Mouse (Mus musculus): ENCODE measurements around the gene Ddx17. TPM values are rescaled to one million over a fixed set of nuclear protein-coding genes. Genes with fewer than 3 reads are reported as not detected.

Ddx17 gene
- 66.0 and 108 TPM in 2 replicates for polyA plus RNA-seq (2012; rRNA removed)

DNA sequence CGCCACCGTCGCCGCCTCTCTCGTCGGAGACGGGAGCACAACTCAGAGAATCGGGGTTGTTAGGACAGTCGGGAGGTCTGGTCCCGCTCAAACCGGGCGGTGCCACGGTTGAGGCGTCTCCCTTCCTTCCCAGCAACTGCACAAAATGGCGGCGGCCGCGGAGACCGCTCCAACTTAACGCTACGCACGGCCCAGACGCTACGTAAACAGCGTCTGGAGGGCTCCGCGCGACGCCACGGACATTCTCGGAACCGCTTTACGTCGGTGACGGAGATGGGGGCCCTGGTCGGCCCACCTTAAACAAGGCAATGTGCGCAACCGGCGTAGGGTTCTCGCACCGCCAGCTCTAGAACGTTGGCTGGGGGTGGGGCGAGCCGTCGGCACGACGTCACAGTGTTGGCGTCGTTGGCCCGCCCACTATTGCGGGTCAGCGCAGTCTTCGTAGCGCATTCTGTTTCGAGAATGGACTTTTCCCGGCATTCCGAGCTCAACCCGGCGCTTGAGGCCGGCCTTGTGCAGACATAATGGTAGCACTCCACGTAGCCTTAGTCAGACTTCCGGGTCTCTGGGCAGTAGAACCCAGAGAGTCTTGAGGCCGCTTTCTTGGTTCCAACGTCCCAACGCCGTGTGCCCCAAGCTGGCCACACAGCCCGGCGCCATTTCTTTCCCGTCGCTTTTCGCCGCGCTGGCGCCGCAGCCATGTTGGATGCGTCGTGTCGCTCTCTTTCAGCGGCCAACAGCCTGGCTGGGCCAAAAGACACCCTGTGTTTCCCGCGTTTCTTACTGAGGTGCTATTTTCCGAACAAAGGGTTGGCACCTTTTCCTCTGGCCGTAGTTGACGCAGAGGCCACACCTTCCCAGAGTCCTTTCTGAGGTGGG is at the start of gene Ddx17:
Gene Ddx17 (minus strand): TSS at position 332 of the 879 bp plus-strand sequence.
- no peak for TF ChIP-seq CTCF (IDR thresholded peaks at IDR 0.05; ENCODE audit: extremely low read depth, insufficient read length, insufficient replicate concordance, low read depth, low read length)
- peak; percentile 87 for TF ChIP-seq POLR2A (IDR thresholded peaks at IDR 0.05; ENCODE audit: low read depth, low read length)
- Histone ChIP-seq H3K27ac (ENCODE audit: insufficient read depth, low read depth, low read length) (peak within 1 kb of the TSS; percentile 90), H3K27me3 (ENCODE audit: control insufficient read depth, insufficient read depth, low read length) (no peaks in the 10 kb centered on the region), H3K36me3 (ENCODE audit: control insufficient read depth, insufficient read depth, low read length) (peaks cover 20% of the 10 kb centered on the region), H3K4me3 (ENCODE audit: low read depth, low read length) (peak within 1 kb of the TSS; percentile 78), H3K4me1 (ENCODE audit: control insufficient read depth, insufficient read depth, insufficient read length, low read length) (peaks cover 4% of the 10 kb centered on the region; the same call in 1 of the 2 replicates)
- WGBS: 1% methylated on average over 84 of the region's 84 CpGs

DNA sequence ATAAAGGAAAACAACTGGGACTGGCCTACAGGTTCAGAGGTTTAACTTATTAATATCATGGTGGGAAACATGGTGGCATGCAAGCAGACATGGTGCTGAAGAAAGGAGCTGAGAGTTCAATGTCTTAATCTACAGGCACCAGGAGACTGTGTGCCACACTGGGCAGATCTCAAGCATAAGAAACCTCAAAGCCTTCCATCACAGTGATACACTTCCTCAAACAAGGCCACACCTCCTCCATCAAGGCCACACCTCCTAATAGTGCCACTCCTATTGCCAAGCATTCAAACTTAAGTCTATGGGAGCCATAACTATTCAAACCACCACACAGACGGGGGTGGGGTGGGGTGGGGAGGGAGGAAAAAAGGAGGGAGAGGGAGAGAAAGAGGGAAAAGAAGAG is 35.0 kb upstream of the Ddx17 start:
- Histone ChIP-seq H3K36me3 (ENCODE audit: control insufficient read depth, insufficient read depth, low read length) (no peaks in the 10 kb centered on the region), H3K27ac (ENCODE audit: insufficient read depth, low read depth, low read length) (no peak overlapping the region), H3K4me3 (ENCODE audit: low read depth, low read length) (no peak overlapping the region), H3K4me1 (ENCODE audit: control insufficient read depth, insufficient read depth, insufficient read length, low read length) (no peaks in the 10 kb centered on the region), H3K27me3 (ENCODE audit: control insufficient read depth, insufficient read depth, low read length) (no peaks in the 10 kb centered on the region)
- TF ChIP-seq POLR2A (IDR thresholded peaks at IDR 0.05; ENCODE audit: low read depth, low read length) (no peak), CTCF (IDR thresholded peaks at IDR 0.05; ENCODE audit: extremely low read depth, insufficient read length, insufficient replicate concordance, low read depth, low read length) (no peak)
- WGBS: 38% methylated on average over 1 of the region's 1 CpGs

DNA sequence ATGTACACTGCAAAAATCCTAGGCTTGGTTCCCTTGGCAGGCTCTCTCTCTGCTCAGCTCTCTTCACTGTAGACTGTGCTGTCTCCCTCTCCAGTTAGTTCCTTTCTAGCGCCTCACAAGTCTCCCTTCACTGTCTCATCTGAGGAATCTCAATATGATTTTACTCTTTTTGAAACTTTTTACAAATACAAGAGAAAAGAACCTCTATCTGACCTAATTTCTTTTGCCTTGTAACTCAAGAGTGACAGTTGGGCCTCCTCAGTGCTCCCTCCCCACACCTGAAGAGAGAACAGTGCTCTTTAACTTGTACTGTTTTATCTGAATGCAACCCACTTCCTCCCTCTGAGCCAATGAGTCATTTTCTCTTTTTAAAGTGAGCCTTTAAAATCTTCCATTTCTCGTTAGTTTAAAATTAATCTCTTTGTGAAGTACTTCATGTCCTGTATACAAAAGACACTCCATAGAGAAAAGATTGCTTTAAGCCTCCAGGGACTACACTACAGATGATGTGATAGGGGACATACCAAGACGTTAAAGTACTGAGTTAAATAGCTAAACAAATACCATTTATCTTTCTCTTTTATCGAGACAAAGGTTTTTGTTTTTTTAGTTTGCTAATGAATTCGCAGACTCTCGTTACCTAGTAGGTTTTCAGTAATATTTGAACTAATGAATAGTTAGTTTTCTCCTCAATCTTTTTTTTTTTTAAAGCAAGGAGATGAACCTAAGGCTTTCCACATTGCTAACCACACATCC is 31.3 kb upstream of the Ddx17 start:
- Histone ChIP-seq H3K36me3 (ENCODE audit: control insufficient read depth, insufficient read depth, low read length) (no peaks in the 10 kb centered on the region), H3K4me1 (ENCODE audit: control insufficient read depth, insufficient read depth, insufficient read length, low read length) (no peaks in the 10 kb centered on the region), H3K4me3 (ENCODE audit: low read depth, low read length) (no peak overlapping the region), H3K27me3 (ENCODE audit: control insufficient read depth, insufficient read depth, low read length) (no peaks in the 10 kb centered on the region), H3K27ac (ENCODE audit: insufficient read depth, low read depth, low read length) (no peak overlapping the region)
- TF ChIP-seq CTCF (IDR thresholded peaks at IDR 0.05; ENCODE audit: extremely low read depth, insufficient read length, insufficient replicate concordance, low read depth, low read length) (no peak), POLR2A (IDR thresholded peaks at IDR 0.05; ENCODE audit: low read depth, low read length) (no peak)
- 57% methylated on average over 6 of the region's 6 CpGs for WGBS

DNA sequence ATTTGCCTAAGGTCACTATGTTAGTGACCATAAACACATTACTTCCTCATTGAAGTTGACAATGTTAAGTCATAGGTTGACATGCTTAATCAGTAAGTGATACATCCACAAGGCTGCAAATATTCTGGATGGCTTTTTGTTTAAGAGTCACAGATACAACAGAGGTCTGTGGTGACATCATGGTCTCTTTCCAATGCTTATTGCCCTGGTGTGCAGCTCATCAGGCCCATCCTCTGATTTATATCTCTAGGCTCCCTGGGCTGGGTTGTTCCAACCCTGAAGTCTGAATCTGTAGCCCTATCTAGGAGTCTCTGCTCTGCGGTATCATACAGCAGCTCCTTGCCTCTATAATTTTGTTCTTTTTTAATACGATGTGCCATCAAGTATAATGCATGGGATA is 30.4 kb upstream of the Ddx17 start:
- H3K36me3 ChIP-seq (ENCODE audit: control insufficient read depth, insufficient read depth, low read length): no peaks in the 10 kb centered on the region
- no peak overlapping the region for H3K4me3 ChIP-seq (ENCODE audit: low read depth, low read length)
- H3K27me3 ChIP-seq (ENCODE audit: control insufficient read depth, insufficient read depth, low read length): no peaks in the 10 kb centered on the region
- H3K27ac ChIP-seq (ENCODE audit: insufficient read depth, low read depth, low read length): no peak overlapping the region
- TF ChIP-seq POLR2A (IDR thresholded peaks at IDR 0.05; ENCODE audit: low read depth, low read length) (no peak), CTCF (IDR thresholded peaks at IDR 0.05; ENCODE audit: extremely low read depth, insufficient read length, insufficient replicate concordance, low read depth, low read length) (no peak)
- 88% methylated on average over 2 of the region's 2 CpGs for WGBS
- H3K4me1 ChIP-seq (ENCODE audit: control insufficient read depth, insufficient read depth, insufficient read length, low read length): no peaks in the 10 kb centered on the region

DNA sequence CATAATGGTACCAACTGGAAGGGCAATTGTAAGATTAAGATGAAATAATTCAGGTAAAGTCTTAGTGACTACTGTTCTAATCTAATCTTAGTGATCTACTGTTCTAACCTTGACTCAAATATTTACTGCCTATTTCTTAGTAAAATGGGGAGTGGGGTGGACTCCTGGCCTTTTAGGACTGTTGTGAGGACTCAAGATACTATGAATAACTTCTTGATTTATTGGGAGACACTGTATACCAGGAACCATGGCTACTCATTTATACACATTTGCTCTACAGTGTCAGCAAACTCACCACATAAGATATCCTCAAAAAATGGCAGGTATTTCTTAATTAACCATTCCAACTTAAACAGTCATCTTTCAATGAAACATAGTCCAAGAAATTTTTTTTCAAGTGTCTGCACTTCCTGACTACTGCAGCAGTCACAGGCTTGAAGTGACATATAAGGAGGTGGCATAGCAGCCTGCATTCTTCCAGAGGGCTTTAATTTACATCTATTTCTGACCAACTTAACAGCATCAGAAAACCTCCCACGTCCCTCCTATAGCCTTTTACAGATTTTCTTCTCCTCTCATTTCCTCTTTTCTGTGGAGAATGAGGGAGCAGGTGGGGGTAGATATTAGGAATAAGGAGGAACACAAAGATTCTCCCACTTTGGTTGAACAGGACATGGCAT is 29.1 kb upstream of the Ddx17 start:
- Histone ChIP-seq H3K36me3 (ENCODE audit: control insufficient read depth, insufficient read depth, low read length) (no peaks in the 10 kb centered on the region), H3K27ac (ENCODE audit: insufficient read depth, low read depth, low read length) (no peak overlapping the region), H3K4me3 (ENCODE audit: low read depth, low read length) (no peak overlapping the region), H3K27me3 (ENCODE audit: control insufficient read depth, insufficient read depth, low read length) (no peaks in the 10 kb centered on the region), H3K4me1 (ENCODE audit: control insufficient read depth, insufficient read depth, insufficient read length, low read length) (no peaks in the 10 kb centered on the region)
- TF ChIP-seq POLR2A (IDR thresholded peaks at IDR 0.05; ENCODE audit: low read depth, low read length) (no peak), CTCF (IDR thresholded peaks at IDR 0.05; ENCODE audit: extremely low read depth, insufficient read length, insufficient replicate concordance, low read depth, low read length) (no peak)
- WGBS: 54% methylated on average over 1 of the region's 1 CpGs

DNA sequence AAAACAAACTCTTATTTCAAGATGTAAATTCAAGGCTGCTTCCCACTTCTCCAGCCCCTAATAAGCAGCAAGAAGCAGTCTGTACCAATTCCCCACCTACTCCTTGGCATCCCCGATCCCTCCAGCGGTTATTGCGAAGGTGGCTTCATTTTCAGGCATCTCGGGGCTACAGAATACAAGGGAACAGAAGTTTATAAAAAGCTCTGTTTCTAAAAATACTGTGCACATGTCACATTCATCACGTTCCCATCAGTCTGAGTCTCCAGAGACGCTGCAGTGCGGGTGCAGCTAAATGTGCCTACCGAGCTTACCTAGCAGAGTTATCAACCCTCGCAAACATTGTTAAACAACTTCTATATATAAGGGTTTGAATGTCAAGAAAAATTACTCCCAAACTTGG is 15.9 kb upstream of the Ddx17 start:
- Histone ChIP-seq H3K27ac (ENCODE audit: insufficient read depth, low read depth, low read length) (no peak overlapping the region), H3K4me3 (ENCODE audit: low read depth, low read length) (no peak overlapping the region), H3K27me3 (ENCODE audit: control insufficient read depth, insufficient read depth, low read length) (no peaks in the 10 kb centered on the region), H3K36me3 (ENCODE audit: control insufficient read depth, insufficient read depth, low read length) (no peaks in the 10 kb centered on the region), H3K4me1 (ENCODE audit: control insufficient read depth, insufficient read depth, insufficient read length, low read length) (no peaks in the 10 kb centered on the region)
- no peak for TF ChIP-seq POLR2A (IDR thresholded peaks at IDR 0.05; ENCODE audit: low read depth, low read length)
- TF ChIP-seq CTCF (IDR thresholded peaks at IDR 0.05; ENCODE audit: extremely low read depth, insufficient read length, insufficient replicate concordance, low read depth, low read length): no peak
- 74% methylated on average over 9 of the region's 9 CpGs for WGBS

Data from small intestine, adult 2 months (tissue).